Mouse (Mus musculus) liver, adult 2 months (tissue): ENCODE results near the gene Dlec1.

Experiments
- CTCF ChIP-seq: fragments of 200-500 bp; IDR thresholded peaks from 2 replicates; pipeline ENCODE4 v1.5.1; 2011; ENCODE audit warnings: low read depth, low read length, control low read depth
- POLR2A ChIP-seq: fragments of 200-500 bp; IDR thresholded peaks from 2 replicates; pipeline ENCODE4 v1.6.1; 2011; ENCODE audit warnings: low read length, control low read depth; ENCODE audit not compliant: insufficient read depth; ENCODE audit errors: extremely low read depth

- peak; percentile 85 for TF ChIP-seq CTCF
- no peak for TF ChIP-seq POLR2A
Observed at GRCm38 (mm10) chr9:119107566-119107965, 5.3 kb downstream of the Dlec1 start.
